Mouse (Mus musculus) v-Abl transformed pro-B cells (cell line): ENCODE data around the gene AI661453.

Experiments
- in situ Hi-C, 2 experiments: fragments of 400-800 bp; cut with MboI; formaldehyde crosslinking; loops; one replicate each; pipeline ENCODE4 v1.15.1; 2025; ENCODE audit not compliant: unreplicated experiment in 2 of 2

Gene AI661453

GRCm38 (mm10) chr17:47492731-47493130 lies 56.3 kb downstream of the AI661453 start:
- in situ Hi-C loops = no loop called here

GRCm38 (mm10) chr17:47493653-47494052 lies 57.2 kb downstream of the AI661453 start:
- in situ Hi-C loops = no loop called here

- in situ Hi-C loops = no loop called here
Observed at GRCm38 (mm10) chr17:47494132-47494531, 57.7 kb downstream of the AI661453 start.

GRCm38 (mm10) chr17:47501531-47501930 lies 65.1 kb downstream of the AI661453 start:
- in situ Hi-C loops = loop anchor here (10.0 to 25.0 kb wide), 2 partner anchors 183 to 436 kb away; partner anchors contain the start of genes Frs3 (in 1 of the 2) and Tomm6 (in 1 of the 2)

GRCm38 (mm10) chr17:47501946-47502706 lies 65.7 kb downstream of the AI661453 start, which contains the start of gene Taf8:
Taf8 (minus strand) TSS chr17:47502292.
- in situ Hi-C loops = loop anchor here (10.0 to 25.0 kb wide), 2 partner anchors 183 to 435 kb away; partner anchors contain the start of genes Frs3 (in 1 of the 2) and Tomm6 (in 1 of the 2)

GRCm38 (mm10) chr17:47502707-47503045 lies 66.3 kb downstream of the AI661453 start:
- in situ Hi-C loops = loop anchor here (10.0 to 25.0 kb wide), 2 partner anchors 182 to 435 kb away; partner anchors contain the start of genes Frs3 (in 1 of the 2) and Tomm6 (in 1 of the 2)

- in situ Hi-C loops = loop anchor here (10.0 to 25.0 kb wide), 2 partner anchors 181 to 434 kb away; partner anchors contain the start of genes Frs3 (in 1 of the 2) and Tomm6 (in 1 of the 2)
Observed at GRCm38 (mm10) chr17:47503689-47504088, 67.3 kb downstream of the AI661453 start.

- in situ Hi-C loops = loop anchor here (10.0 to 25.0 kb wide), 2 partner anchors 181 to 433 kb away; partner anchors contain the start of genes Frs3 (in 1 of the 2) and Tomm6 (in 1 of the 2)
Observed at GRCm38 (mm10) chr17:47504228-47504627, 67.8 kb downstream of the AI661453 start.

GRCm38 (mm10) chr17:47504941-47505346 lies 68.5 kb downstream of the AI661453 start, which contains the start of gene Ccnd3:
Ccnd3 (plus strand) TSS chr17:47505051.
- in situ Hi-C loops = loop anchor here (5.0 to 25.0 kb wide), 4 partner anchors 102 to 432 kb away; partner anchors contain the start of genes Frs3 (in 1 of the 2), Gm21981 (in 1 of the 2), Prickle4 (in 1 of the 2) and Tomm6 (in 1 of the 2)

GRCm38 (mm10) chr17:47505566-47505965 lies 69.2 kb downstream of the AI661453 start:
- in situ Hi-C loops = loop anchor here (5.0 to 25.0 kb wide), 4 partner anchors 102 to 432 kb away; partner anchors contain the start of genes Frs3 (in 1 of the 2), Gm21981 (in 1 of the 2), Prickle4 (in 1 of the 2) and Tomm6 (in 1 of the 2)

GRCm38 (mm10) chr17:47506042-47506441 lies 69.6 kb downstream of the AI661453 start:
- in situ Hi-C loops = loop anchor here (5.0 to 25.0 kb wide), 4 partner anchors 101 to 431 kb away; partner anchors contain the start of genes Frs3 (in 1 of the 2), Gm21981 (in 1 of the 2), Prickle4 (in 1 of the 2) and Tomm6 (in 1 of the 2)

GRCm38 (mm10) chr17:47506697-47507096 lies 70.3 kb downstream of the AI661453 start:
- in situ Hi-C loops = loop anchor here (5.0 to 25.0 kb wide), 4 partner anchors 101 to 431 kb away; partner anchors contain the start of genes Frs3 (in 1 of the 2), Gm21981 (in 1 of the 2), Prickle4 (in 1 of the 2) and Tomm6 (in 1 of the 2)

GRCm38 (mm10) chr17:47507523-47507922 lies 71.1 kb downstream of the AI661453 start:
- in situ Hi-C loops = loop anchor here (5.0 to 25.0 kb wide), 4 partner anchors 100 to 430 kb away; partner anchors contain the start of genes Frs3 (in 1 of the 2), Gm21981 (in 1 of the 2), Prickle4 (in 1 of the 2) and Tomm6 (in 1 of the 2)

- in situ Hi-C loops = loop anchor here (5.0 to 25.0 kb wide), 4 partner anchors 99 to 429 kb away; partner anchors contain the start of genes Frs3 (in 1 of the 2), Gm21981 (in 1 of the 2), Prickle4 (in 1 of the 2) and Tomm6 (in 1 of the 2)
Observed at GRCm38 (mm10) chr17:47508012-47508608, 71.7 kb downstream of the AI661453 start.

- in situ Hi-C loops = loop anchor here (5.0 to 25.0 kb wide), 4 partner anchors 98 to 428 kb away; partner anchors contain the start of genes Frs3 (in 1 of the 2), Gm21981 (in 1 of the 2), Prickle4 (in 1 of the 2) and Tomm6 (in 1 of the 2)
Observed at GRCm38 (mm10) chr17:47509031-47509705, 72.8 kb downstream of the AI661453 start.

GRCm38 (mm10) chr17:47511111-47512020 lies 75.0 kb downstream of the AI661453 start:
- in situ Hi-C loops = loop anchor here (5.0 to 25.0 kb wide), 3 partner anchors 46 to 426 kb away; no protein-coding TSS in a partner anchor

GRCm38 (mm10) chr17:47512956-47513775 lies 76.8 kb downstream of the AI661453 start:
- in situ Hi-C loops = loop anchor here (5.0 to 25.0 kb wide), 3 partner anchors 44 to 424 kb away; no protein-coding TSS in a partner anchor
